Mouse (Mus musculus): Measurements from ENCODE around the gene Retsat.

The Retsat gene

GRCm38 (mm10) chr6:72626391-72626790, 28.1 kb downstream of the Retsat start:
- peak in 1 of 2 experiments; percentile 42 for DNase-seq

GRCm38 (mm10) chr6:72627276-72627675, 29.0 kb downstream of the Retsat start:
- peak; percentile 78 to 81 for DNase-seq

GRCm38 (mm10) chr6:72630370-72630769, 32.1 kb downstream of the Retsat start:
- DNase-seq: no peak

DNA sequence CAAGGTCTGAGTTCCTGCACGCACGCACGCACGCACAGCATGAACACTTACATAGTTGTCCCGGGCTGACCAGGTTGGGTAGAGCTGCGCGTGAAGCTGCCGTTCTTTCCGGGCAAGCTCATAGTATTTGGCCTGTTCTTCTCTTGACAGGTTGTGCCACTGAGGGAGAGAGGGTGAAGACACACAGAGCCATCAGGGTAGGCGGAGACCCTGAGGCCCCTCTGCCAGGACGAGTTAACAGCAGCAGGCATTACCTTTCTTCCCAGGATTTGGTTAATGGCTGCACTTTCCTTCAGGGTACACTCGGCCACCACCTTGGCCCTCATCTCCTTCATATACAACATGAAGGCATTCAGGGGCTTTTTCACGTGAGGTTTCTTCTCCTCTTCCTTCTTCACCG, 32.7 kb downstream of the Retsat start:
- DNase-seq: peak; percentile 59 to 64

DNA sequence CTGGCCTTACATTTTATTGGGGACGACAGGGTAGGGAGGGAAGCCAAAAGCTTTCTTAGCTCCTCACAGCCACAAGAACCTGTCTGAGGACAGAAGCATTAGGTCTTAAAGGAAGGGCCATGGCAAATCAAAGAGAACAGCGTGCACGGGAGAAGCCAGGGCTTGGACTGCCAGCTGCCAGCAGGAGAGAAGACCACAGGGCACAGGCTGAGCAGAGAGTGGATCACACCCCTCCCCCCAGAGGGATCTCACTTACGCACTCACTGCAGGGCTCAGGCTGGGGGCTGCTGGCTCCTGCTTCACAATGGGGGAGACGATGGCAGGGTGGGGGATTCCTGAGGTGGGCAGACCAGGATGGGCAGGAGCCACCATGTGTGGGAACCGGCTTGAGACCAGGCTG, 33.4 kb downstream of the Retsat start:
- DNase-seq: peak; percentile 77 to 79

DNA sequence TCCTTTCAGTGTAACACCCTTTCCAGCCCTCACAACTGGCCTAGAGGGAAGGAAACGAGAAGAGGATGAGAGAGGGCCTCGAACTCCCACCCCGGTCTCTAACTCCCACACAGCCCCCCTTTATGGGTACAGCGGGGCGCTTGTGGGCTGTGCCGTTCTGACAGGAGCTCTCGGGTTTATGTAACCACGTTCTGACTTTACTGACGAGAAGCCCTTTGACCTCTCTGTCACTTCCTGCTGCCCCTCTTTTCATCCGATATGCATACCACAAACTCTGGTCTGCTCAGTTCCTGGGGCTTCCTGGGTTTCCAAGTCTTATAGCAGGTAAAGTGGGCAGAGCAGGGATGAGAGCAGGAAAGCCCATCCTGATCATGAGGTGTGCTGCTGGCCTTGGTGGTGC, 36.0 kb downstream of the Retsat start:
- DNase-seq: no peak

DNA sequence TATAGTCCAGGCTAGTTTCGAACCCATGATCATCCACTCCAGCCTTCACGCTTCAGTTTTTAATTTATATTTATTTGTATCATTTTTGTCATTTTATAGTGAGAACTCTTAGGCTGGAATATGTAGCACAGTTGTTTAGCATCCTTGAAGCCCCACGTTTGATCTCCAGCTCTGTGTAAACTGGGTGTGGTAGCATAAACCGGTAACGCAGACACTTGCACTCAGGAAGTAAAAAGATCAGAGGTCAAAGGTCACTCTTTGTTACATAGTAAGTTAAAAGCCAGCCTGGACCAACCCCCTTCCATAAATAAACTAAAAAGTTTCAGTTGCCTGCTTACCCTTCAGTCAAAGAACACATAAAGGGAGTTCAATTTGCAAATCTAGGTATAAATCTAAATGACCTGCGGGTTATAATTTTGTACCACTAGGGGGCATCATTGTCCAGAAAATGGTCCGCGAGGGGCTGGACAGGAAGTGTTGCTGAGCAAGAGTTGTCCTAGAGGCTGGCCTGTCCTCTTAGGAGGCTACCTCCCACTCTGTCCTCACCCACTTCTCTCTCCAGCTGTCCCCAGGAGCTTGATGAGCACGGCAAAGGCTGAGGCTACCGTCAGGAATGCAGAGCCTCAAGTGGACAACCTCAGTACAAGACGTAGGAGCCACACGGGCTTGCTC, 37.6 kb downstream of the Retsat start:
- peak; percentile 70 to 71 for DNase-seq

DNA sequence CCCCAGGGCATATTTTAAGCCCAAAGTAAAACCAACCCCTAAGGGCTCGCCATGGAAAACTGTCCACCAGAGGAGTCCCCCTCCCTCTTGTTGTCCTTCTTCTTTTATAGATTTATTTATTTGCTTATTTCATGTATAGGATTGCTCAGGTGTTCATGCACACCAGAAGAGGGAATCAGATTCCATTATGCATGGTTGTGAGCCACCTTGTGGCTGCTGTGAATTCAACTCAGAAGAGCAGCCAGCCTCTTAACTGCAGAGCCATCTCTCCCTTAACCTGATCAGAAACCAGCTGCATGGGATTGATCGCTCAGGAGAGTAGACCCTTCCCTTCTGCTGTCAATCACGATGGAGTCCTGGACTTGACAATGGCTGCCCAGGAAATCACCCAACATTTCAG, 38.7 kb downstream of the Retsat start:
- DNase-seq: no peak

DNA sequence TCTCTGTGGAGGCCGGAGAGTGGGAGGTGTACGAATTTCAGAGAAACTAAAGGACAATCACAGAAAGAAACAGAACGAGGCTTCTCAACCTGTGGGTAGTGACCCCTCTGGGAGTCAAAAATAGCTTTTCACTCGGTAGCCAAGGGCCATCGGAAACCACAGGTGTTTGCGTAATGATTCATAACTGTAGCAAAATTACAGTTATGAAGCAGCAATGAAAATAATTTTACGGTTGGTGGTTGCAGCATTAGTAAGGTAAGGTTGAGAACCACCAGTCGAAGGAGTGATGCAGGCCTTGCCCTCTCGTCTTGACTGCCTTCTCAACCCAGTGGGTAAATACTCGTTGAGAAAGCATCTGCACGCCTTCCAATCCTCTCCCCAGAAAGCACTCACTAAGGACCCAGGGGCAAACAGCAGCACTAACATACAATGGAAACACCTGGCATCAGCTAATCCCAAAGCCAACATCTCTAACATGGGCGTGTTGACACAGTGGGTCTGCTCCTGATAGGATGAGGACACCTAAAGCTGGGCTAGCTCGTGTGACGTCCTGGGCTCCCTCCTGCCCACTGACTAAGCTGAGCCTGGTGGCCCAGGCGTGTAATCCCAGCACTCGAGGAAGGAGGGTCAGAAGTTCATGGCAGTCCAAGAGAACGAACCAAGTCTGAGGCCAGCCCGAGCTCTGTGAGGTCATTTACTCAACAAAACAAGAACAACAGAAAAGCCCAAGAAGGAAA, 43.1 kb downstream of the Retsat start:
- no peak for DNase-seq

- no peak for DNase-seq
These were observed 46.3 kb downstream of the Retsat start for GRCm38 (mm10) chr6:72644576-72644975.

- no peak for DNase-seq
These were observed 47.1 kb downstream of the Retsat start for GRCm38 (mm10) chr6:72645364-72645763.

DNA sequence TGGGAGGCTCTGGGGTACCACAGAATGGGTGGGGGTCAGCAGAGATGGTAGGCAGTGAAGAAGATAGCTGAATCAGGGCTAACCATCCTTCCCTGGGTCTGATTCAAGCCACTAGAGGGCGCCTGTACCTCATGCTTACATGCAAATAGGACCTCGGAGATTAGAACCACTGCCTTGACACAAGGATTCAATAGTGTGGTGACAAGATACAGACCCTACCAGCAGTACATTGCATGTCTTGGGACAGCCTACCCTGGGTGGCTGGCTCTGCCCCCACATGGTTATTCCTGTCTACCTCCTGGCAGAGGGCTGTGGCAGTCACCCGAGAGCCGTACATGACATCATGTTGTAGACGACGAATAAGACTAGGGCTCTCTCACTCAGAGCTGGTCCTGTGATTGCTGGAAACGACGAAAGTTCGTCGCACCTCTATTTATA, 49.1 kb downstream of the Retsat start:
- peak; percentile 85 to 90 for DNase-seq

DNA sequence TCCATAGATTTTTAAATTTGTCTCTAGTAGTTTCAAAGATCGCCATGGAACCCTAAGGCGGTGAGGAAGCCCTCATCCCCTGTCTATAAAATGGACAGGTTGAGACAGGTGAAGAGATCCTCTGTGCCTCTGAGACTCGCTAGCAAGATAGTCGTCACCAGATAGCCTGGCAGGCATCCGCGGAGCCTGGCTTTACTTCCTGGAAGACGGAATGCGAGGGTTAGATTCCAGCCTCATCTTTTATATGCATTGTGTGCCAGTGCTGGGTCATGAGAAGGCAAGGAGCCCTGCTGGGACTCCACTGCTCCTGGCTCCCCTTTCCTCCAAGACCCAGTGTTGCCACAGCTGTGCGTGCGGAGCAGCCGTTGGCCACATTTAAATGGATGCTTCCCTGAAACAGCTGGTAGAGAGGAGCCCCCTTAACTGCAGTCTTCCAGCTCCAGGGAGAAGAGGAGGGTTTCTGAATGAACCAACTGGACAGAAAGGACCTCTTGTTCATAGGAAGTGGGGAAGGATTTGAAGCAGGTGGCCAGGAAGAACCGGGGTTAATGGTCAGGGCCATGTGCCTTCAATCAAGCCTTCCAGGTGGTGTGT, 49.8 kb downstream of the Retsat start:
- DNase-seq: no peak

DNA sequence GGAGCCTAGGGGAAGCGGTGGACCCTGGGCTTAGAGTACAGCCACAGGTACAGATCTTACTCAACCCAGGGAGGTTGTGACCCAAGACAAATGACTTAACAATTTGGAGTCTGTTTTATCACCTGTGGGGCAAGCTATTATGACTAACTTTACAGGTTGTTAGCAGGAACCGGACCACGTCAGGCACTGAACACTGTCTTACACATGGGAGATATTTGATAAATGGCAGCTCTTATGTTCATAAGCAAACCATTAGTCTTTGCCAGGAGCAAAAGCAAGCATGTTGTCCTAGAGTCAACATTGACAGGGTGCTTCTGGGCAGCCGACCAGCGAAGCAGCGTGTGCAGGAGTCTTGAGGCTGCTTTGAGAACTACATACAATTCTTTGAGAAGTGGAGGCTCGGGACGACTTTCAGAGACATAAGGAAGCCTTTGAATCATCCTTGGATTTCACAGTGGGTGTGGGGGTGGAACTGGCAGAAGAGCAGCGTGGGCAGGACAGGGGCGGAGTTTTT, 52.1 kb downstream of the Retsat start:
- no peak for DNase-seq

- DNase-seq: no peak
These were observed 55.1 kb downstream of the Retsat start for GRCm38 (mm10) chr6:72653419-72653818.

DNA sequence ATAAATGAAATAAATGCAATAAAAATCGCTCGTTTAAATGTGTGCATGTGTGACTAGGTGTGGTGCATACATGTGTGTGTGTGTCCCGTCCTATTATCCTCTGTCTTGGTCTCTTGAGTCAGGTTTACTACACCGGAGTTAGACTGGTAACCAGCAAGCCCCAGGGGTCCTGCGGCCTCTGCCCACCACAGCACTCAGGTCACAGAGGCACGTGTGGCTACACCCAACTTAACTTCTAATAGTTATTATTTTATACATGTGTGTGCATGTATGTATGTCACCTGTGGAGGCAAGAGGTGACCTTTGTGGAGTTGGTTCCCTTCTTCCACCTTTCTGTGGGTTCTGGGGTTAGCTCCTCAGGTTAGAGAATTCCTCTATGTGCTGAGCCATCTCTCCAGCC, 56.1 kb downstream of the Retsat start:
- no peak for DNase-seq

DNA sequence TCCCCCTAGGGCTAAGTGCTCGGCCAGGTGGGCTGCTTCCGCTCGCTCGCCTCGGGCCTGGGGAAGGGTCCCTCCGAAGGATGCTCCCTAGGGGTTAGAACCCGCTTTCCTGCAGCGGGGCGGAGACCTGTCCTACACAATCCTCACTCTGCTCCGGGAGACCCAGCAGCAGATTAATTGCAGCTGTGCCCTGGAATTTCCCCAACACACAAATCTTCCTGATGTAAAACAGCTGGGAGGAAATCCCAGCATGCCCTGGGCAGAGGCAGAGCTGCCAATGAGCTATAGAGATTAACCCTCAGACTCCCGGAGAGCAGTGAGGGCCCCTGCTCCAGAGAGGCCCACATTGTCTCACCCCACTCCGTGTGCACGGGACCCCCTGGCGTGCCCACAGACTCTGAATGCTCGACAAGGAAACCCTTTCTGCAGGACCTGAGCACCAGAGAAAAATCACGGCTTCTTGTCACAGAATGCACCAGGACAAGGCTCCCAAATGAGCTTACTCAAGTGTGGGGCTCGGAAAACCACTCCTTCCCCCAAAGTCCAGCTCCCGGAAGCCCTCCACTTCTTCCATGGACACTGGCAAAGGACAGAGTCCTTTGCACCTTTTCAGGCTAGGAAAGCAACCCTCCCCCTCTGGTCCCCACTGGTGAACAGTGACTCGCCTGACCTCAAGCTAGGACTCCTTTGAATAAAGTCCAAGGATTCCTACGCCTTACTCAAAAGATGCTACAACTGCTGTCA, 57.2 kb downstream of the Retsat start:
- no peak for DNase-seq

DNA sequence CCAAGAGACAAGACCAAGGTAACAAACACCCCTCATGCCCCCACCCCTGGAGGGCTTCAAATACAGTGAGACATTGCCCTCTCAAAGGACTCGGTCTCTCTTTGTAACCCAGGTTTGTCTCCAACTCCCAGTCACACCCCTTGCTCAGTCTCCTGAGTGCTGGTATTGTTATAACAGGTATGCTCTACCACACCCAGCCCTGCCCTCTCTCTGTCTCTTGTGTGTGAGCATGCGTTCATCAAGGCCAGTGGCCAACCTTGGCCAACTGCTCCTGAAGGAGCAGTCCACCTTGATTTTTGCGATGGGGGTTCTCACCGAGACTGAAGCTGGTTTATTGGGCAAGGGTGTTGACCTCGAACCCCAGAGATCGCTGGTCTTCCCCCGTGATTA, 57.8 kb downstream of the Retsat start:
- no peak for DNase-seq

- DNase-seq: no peak
These were observed 59.7 kb downstream of the Retsat start for GRCm38 (mm10) chr6:72658006-72658405.

Measured in cerebellum, postnatal 14 days (tissue).